In the genomic region with DNA sequence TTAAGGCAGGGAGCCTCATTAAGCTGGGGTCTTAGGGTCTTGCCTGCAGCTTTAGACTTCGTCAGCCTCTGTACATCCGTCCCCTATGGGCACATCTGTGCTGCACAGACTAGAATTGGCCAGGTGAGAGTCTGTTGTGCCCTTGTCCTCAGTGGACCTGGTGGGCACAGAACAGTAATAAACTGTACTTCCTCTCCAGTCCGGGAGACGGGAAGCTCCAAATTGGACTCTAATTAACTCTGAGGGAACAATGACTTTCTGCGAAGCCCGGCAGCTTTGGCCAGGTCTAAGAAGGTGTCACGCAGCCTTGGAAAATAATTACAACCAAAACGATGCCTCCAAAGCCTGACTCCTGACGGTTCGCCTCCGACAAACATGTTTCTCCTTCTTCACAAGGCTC, we compare ENCODE assay signal across 9 mouse cellular contexts.
"Had no signal": no experiment of that assay in that cellular context is flagged by ENCODE, and none has a peak within 500 bp of the region (broad histone marks: within the 10 kb centered on the region; RNA-seq: fewer than 3 reads in every experiment).

No protein-coding gene starts in this region.

- H3K36me3 ChIP-seq: intestine, embryonic 15.5 days; liver, embryonic 13.5 days; midbrain, embryonic 13.5 days had no signal

- H3K4me1 ChIP-seq: liver, embryonic 13.5 days had no signal

- H3K9me3 ChIP-seq: intestine, embryonic 15.5 days; liver, embryonic 13.5 days; midbrain, embryonic 13.5 days had no signal

- H3K4me2 ChIP-seq: intestine, embryonic 15.5 days; liver, embryonic 13.5 days; midbrain, embryonic 13.5 days had no signal

- DNase-seq: kidney, adult 11 months; kidney, postnatal 14 days; liver, embryonic 13.5 days; lung, adult 2 months; thymus, adult 2 months; thymus, postnatal 25 days had no signal

- H3K27me3 ChIP-seq: intestine, embryonic 15.5 days; liver, embryonic 13.5 days had no signal

- ATAC-seq: intestine, embryonic 15.5 days; midbrain, embryonic 13.5 days had no signal

- H3K27ac ChIP-seq: intestine, embryonic 15.5 days; liver, embryonic 13.5 days; macrophage; midbrain, embryonic 13.5 days had no signal

- H3K9ac ChIP-seq: intestine, embryonic 15.5 days; liver, embryonic 13.5 days; midbrain, embryonic 13.5 days had no signal

- H3K4me3 ChIP-seq: intestine, embryonic 15.5 days; liver, embryonic 13.5 days; midbrain, embryonic 13.5 days had no signal
